Mouse (Mus musculus): Measurements from ENCODE around the gene Mrvi1.

GRCm38 (mm10) chr7:111029046-111029553 lies 46.8 kb upstream of the Mrvi1 start:
- TF ChIP-seq CTCF (IDR thresholded peaks at IDR 0.05; ENCODE audit: control insufficient read depth, insufficient read depth, insufficient replicate concordance, low read depth, low read length) (no peak), POLR2A (IDR thresholded peaks at IDR 0.05; ENCODE audit: control insufficient read depth, low read depth, low read length) (no peak)
